Mouse (Mus musculus): ENCODE measurements around the gene Rpl24.
"Not testable (repeated sequence)": the region's sequence is repeated elsewhere in the genome, so short reads cannot be mapped to it uniquely, and the experiment has no call there.

The Rpl24 gene

GRCm38 (mm10) chr16:55966212-55966871, at the start of gene Rpl24:
Gene Rpl24, plus strand, starts transcription at chr16:55966275.
- peak; percentile 90 to 97 for DNase-seq (ENCODE audit: low spot score in 2 of 2)

- peak in 1 of 2 experiments; percentile 26 for DNase-seq (ENCODE audit: low spot score in 2 of 2)
Observed at GRCm38 (mm10) chr16:55922079-55922478, 44.0 kb upstream of the Rpl24 start.

- DNase-seq (ENCODE audit: low spot score in 2 of 2) = no peak
Observed at GRCm38 (mm10) chr16:55924010-55924409, 42.1 kb upstream of the Rpl24 start.

DNA sequence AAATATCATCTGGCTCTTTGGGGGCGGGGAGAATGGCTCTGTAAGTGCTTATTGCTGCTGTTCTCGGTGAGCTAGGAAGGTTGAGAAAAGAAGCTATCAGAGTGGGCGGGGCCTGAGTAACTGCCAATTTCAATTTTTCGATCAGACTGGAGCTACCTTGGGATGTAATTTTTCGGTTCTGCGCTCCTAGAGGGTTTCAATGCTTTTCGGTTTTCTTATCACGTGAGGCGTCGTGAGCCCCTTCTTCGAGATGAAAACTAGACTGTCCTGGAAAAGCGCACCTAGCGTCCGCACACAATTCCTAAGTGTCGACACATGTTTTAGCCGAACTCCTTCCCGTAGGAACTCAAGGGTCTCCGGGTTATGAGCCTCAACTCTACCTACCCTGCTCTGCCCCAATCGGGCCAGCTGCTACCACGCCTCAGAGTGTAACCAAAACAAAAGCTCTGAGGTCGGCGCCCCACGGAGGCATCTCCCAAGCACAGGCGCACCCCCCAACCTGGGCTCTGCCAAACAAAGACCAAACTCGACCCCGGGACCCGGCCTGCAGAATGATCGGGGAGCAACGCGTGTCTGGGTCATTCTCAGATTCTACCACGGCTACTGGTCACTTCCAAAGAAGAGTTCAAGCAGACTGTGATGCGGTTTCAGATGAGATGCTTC, 32.3 kb upstream of the Rpl24 start:
- peak; percentile 15 to 39 for DNase-seq (ENCODE audit: low spot score in 2 of 2)

DNA sequence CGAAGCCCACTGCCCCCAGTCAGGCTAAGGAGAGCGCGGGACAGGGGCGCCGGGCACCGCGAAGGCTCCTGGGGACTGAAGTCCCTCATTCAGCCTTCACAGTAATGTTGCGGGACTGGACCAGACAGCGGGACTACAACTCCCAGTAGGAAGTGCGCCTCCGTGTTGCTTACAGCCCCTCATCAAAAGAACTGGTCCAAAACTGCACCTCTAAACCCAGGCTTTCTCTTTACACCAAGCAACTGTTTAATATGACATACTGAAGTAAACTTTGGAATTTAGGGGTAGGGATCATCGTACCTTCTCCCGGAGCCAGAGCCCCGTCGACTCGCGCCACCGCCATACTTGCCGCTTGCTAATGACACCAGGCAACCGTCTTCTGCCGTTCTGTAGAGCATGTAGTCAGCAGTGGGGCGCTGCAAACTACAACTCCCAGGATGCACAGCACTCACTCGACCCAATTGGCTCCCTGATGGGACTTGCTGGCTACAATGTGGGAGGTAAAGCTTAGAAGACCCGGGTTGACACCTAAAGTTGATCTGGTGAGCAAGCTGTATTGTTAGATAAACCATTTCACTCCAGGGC, 31.5 kb upstream of the Rpl24 start, which contains the start of gene Cep97:
Gene Cep97 (minus strand): TSS at position 403 of the 585 bp plus-strand sequence.
- peak; percentile 88 to 96 for DNase-seq (ENCODE audit: low spot score in 2 of 2)

DNA sequence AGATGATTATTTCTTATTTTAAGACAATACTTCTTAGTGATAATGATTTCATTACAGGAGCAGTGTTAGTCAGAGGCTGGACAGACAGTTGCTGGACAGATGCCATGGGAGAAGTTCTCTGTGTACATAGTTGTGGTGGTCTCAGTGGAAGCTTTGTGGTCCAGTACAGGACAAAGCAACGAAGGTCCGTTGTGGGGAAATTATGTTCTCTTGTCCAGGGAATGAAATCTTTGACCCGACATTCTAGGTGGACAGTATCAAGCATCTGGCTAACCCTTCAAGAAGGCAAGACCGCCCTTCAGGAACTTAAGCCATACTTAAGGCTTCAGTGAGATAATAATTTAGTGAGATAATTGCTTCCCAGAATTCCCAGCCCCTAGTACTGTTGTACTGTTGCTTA, 27.3 kb upstream of the Rpl24 start:
- DNase-seq (ENCODE audit: low spot score in 2 of 2) = no peak

- DNase-seq (ENCODE audit: low spot score in 2 of 2) = no peak
Observed at GRCm38 (mm10) chr16:55939703-55940102, 26.4 kb upstream of the Rpl24 start.

GRCm38 (mm10) chr16:55940781-55941180, 25.3 kb upstream of the Rpl24 start:
- no peak for DNase-seq (ENCODE audit: low spot score in 2 of 2)

DNA sequence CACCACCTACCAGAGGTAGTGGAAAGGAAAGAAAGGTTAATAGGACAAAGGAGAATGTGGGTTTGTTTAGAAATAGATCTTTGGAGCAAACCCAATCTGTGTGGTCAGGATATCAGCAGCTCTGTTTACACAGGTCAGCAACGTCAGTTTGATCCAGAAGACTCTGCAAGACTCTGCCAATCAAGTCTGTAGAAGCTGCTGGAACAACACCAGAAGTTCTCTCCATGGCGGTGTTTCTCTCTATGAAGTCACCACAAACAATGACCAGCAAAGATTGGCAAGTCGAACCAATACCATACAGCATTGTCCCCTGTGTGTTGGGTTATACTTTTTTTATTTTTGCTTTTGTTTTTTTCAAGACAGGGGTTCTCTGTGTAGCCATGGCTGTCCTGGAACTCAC, 18.8 kb upstream of the Rpl24 start:
- DNase-seq (ENCODE audit: low spot score in 2 of 2) = no peak

GRCm38 (mm10) chr16:55947876-55948410, 18.1 kb upstream of the Rpl24 start:
- not testable (repeated sequence) for DNase-seq (ENCODE audit: low spot score in 2 of 2)

- no peak for DNase-seq (ENCODE audit: low spot score in 2 of 2)
Observed at GRCm38 (mm10) chr16:55948963-55949362, 17.1 kb upstream of the Rpl24 start.

- DNase-seq (ENCODE audit: low spot score in 2 of 2) = no peak
Observed at GRCm38 (mm10) chr16:55950462-55950861, 15.6 kb upstream of the Rpl24 start.

DNA sequence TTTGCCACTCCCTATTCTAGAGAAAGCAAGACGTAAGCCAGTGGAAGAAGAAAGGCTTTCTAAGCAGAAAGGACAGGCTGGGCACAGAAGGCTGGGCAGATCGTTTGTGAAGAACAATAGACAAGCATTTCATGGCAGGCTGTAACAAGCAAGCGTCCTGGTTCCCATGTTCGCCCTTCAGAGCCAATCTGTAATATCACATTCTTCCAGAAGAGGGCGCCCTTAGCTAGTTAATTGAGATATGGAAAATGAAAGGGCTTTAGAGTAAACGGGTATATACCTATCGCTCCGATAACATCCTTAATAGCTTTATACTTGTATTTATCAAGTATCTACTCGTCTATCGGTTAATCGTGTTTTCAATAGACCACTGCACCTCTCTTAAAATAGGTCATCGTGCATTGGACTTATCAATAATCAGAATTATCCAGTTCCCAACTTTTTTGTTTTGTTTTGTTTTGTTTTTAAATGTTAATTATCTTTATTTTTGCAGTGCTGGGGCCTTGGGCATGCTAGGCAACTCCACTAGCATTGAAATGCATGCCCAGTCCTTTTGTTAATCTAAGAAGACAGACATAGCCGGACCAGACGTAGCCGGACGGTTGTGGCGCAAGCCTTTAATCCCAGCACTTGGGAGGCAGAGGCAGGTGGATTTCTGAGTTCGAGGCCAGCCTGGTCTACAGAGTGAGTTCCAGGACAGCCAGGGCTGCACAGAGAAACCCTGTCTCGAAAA, 15.0 kb upstream of the Rpl24 start:
- peak in 1 of 2 experiments; percentile 91 for DNase-seq (ENCODE audit: low spot score in 2 of 2)

DNA sequence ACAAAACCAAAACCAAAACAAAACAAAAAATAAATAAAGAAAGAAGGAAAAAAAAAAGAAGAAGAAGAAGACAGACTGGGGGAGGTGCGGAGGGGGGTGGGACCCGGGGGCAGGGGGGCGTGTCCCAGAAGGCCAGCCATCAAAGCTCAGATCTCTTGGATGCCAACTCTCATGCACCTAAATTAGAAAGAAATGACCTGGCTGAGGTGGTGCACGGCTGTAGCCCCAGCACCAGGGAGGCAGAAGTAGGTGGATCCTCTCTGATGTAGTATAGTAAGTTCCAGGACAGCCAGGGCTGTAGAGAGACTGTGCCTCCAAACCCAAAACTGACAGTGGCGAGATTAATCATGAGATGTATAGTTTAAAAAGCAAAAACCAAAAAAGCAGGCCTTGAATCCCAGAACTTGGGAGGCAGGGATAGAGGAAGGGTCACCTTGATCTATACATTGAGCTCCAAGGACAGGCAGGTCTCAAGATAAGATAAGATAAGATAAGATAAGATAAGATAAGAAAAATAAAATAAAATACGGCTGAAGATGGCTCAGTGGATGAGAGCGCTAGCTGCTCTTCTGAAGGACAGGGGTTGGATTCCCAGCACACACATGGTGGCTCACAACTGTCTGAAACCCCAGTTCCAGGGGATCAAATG, 14.3 kb upstream of the Rpl24 start:
- no peak for DNase-seq (ENCODE audit: low spot score in 2 of 2)

- DNase-seq (ENCODE audit: low spot score in 2 of 2) = no peak
Observed at GRCm38 (mm10) chr16:55952771-55953170, 13.3 kb upstream of the Rpl24 start.

DNA sequence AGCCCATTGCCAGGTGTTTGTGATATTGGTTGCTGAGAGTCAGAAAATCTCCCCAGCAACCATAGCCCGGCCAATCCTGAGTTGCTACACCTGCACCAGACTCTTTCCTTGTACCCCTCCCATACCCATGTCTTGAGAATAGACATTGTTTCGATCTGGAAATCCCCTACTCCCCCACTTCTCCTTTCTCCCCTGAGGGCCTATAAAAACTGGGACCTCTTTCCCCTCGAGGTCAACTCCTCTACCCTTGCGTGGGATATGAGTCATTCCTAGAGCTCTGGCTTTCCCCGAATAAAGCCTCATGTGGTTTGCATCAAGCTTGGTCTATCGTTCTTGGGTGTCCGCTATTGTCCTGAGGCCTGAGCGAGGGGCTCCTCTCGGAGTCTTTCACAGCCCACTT, 11.9 kb upstream of the Rpl24 start:
- DNase-seq (ENCODE audit: low spot score in 2 of 2) = not testable (repeated sequence)

GRCm38 (mm10) chr16:55963068-55963467, 3.0 kb upstream of the Rpl24 start:
- DNase-seq (ENCODE audit: low spot score in 2 of 2) = not testable (repeated sequence)

GRCm38 (mm10) chr16:55964126-55964949, 1.7 kb upstream of the Rpl24 start:
- peak in 1 of 2 experiments; percentile 39 for DNase-seq (ENCODE audit: low spot score in 2 of 2)

GRCm38 (mm10) chr16:55967221-55967620, 1.1 kb downstream of the Rpl24 start:
- no peak for DNase-seq (ENCODE audit: low spot score in 2 of 2)

GRCm38 (mm10) chr16:55969147-55969546, 3.1 kb downstream of the Rpl24 start:
- no peak for DNase-seq (ENCODE audit: low spot score in 2 of 2)

DNA sequence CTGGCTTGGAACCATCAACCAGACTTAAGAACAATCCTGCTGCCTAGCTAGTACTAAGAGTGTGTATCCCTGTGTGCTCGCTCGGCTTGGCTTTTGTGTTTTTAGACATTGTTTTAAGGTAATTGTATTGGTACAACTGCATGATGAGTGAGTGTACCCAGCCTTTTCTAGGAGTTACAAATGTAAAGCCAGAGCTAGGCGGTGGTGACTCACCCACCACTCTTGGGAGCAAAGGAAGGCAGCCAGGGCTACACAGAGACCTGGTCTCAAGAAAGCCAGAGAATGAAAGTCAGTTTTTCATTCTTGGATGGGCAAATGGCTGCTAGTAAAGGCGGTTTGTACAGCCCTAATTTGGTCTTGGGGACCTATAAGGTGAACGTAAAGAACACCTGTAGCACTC, 4.3 kb downstream of the Rpl24 start:
- DNase-seq (ENCODE audit: low spot score in 2 of 2) = no peak

All from left cerebral cortex, adult 9 months (tissue).